Mouse (Mus musculus): ENCODE measurements at regions not wholly inside any gene's neighbourhood (a gene's known extent, or its start where the extent isn't known, plus 50 kb on each side); places are given as distances from the start of the nearest gene placed in this dataset.
A peak's percentile ranks its signal among the peaks of the same experiment; 100 is the strongest.
"Not testable (repeated sequence)": the region's sequence is repeated elsewhere in the genome, so short reads cannot be mapped to it uniquely, and the experiment has no call there.

GRCm38 (mm10) chr10:51397016-51397415, 83.4 kb upstream of the Gm49339 start:
- H3K4me2 ChIP-seq (ENCODE audit: low read length); H3K27me3 ChIP-seq (replicated peaks; ENCODE audit: control insufficient read depth, insufficient read depth, low read length); DNase-seq (ENCODE audit: low spot score); H3K9ac ChIP-seq (ENCODE audit: low read length); H3K9me3 ChIP-seq (replicated peaks; ENCODE audit: control insufficient read depth, low read length); H3K4me1 ChIP-seq (ENCODE audit: control insufficient read depth, insufficient read depth, low read length); H3K4me3 ChIP-seq (ENCODE audit: low read depth, low read length); H3K27ac ChIP-seq (ENCODE audit: low read depth, low read length); ATAC-seq; H3K36me3 ChIP-seq (ENCODE audit: control insufficient read depth, insufficient read depth, low read length): not testable (repeated sequence)
- 88% methylated on average over 3 of the region's 3 CpGs for WGBS

- DNase-seq (ENCODE audit: low spot score) (peak; percentile 90), ATAC-seq (peak; percentile 89)
- Histone ChIP-seq H3K9me3 (replicated peaks; ENCODE audit: control insufficient read depth, low read length) (no peaks in the 10 kb centered on the region), H3K36me3 (ENCODE audit: control insufficient read depth, insufficient read depth, low read length) (no peaks in the 10 kb centered on the region), H3K4me2 (ENCODE audit: low read length) (no peak overlapping the region), H3K4me1 (ENCODE audit: control insufficient read depth, insufficient read depth, low read length) (no peaks in the 10 kb centered on the region), H3K27me3 (replicated peaks; ENCODE audit: control insufficient read depth, insufficient read depth, low read length) (no peaks in the 10 kb centered on the region), H3K27ac (ENCODE audit: low read depth, low read length) (no peak overlapping the region), H3K4me3 (ENCODE audit: low read depth, low read length) (no peak overlapping the region), H3K9ac (ENCODE audit: low read length) (no peak overlapping the region)
- WGBS: 5% methylated on average over 9 of the region's 9 CpGs
Observed at GRCm38 (mm10) chr10:51405141-51405540, 75.3 kb upstream of the Gm49339 start.

- Histone ChIP-seq H3K4me3 (ENCODE audit: low read depth, low read length) (no peak overlapping the region), H3K27ac (ENCODE audit: low read depth, low read length) (no peak overlapping the region), H3K4me1 (ENCODE audit: control insufficient read depth, insufficient read depth, low read length) (no peaks in the 10 kb centered on the region), H3K36me3 (ENCODE audit: control insufficient read depth, insufficient read depth, low read length) (no peaks in the 10 kb centered on the region), H3K27me3 (replicated peaks; ENCODE audit: control insufficient read depth, insufficient read depth, low read length) (no peaks in the 10 kb centered on the region), H3K4me2 (ENCODE audit: low read length) (no peak overlapping the region), H3K9ac (ENCODE audit: low read length) (no peak overlapping the region), H3K9me3 (replicated peaks; ENCODE audit: control insufficient read depth, low read length) (no peaks in the 10 kb centered on the region)
- DNase-seq (ENCODE audit: low spot score): no peak
- no peak for ATAC-seq
Observed at GRCm38 (mm10) chr10:51412795-51413194, 67.6 kb upstream of the Gm49339 start.

- no peak overlapping the region for H3K4me2 ChIP-seq (ENCODE audit: low read length)
- no peak overlapping the region for H3K9ac ChIP-seq (ENCODE audit: low read length)
- ATAC-seq: no peak
- H3K27ac ChIP-seq (ENCODE audit: low read depth, low read length): no peak overlapping the region
- H3K9me3 ChIP-seq (replicated peaks; ENCODE audit: control insufficient read depth, low read length): no peaks in the 10 kb centered on the region
- H3K36me3 ChIP-seq (ENCODE audit: control insufficient read depth, insufficient read depth, low read length): no peaks in the 10 kb centered on the region
- no peak for DNase-seq (ENCODE audit: low spot score)
- no peaks in the 10 kb centered on the region for H3K4me1 ChIP-seq (ENCODE audit: control insufficient read depth, insufficient read depth, low read length)
- no peak overlapping the region for H3K4me3 ChIP-seq (ENCODE audit: low read depth, low read length)
- no peaks in the 10 kb centered on the region for H3K27me3 ChIP-seq (replicated peaks; ENCODE audit: control insufficient read depth, insufficient read depth, low read length)
- 87% methylated on average over 1 of the region's 1 CpGs for WGBS
Observed at GRCm38 (mm10) chr10:51414512-51414911, 65.9 kb upstream of the Gm49339 start.

GRCm38 (mm10) chr10:51416723-51417122, 63.7 kb upstream of the Gm49339 start:
- no peaks in the 10 kb centered on the region for H3K9me3 ChIP-seq (replicated peaks; ENCODE audit: control insufficient read depth, low read length)
- no peak overlapping the region for H3K27ac ChIP-seq (ENCODE audit: low read depth, low read length)
- no peaks in the 10 kb centered on the region for H3K36me3 ChIP-seq (ENCODE audit: control insufficient read depth, insufficient read depth, low read length)
- no peak for DNase-seq (ENCODE audit: low spot score)
- H3K9ac ChIP-seq (ENCODE audit: low read length): no peak overlapping the region
- no peak overlapping the region for H3K4me2 ChIP-seq (ENCODE audit: low read length)
- ATAC-seq: no peak
- H3K4me1 ChIP-seq (ENCODE audit: control insufficient read depth, insufficient read depth, low read length): no peaks in the 10 kb centered on the region
- no peak overlapping the region for H3K4me3 ChIP-seq (ENCODE audit: low read depth, low read length)
- no peaks in the 10 kb centered on the region for H3K27me3 ChIP-seq (replicated peaks; ENCODE audit: control insufficient read depth, insufficient read depth, low read length)

GRCm38 (mm10) chr10:51417221-51417911, 63.0 kb upstream of the Gm49339 start:
- no peak for DNase-seq (ENCODE audit: low spot score)
- Histone ChIP-seq H3K4me2 (ENCODE audit: low read length) (no peak overlapping the region), H3K4me1 (ENCODE audit: control insufficient read depth, insufficient read depth, low read length) (no peaks in the 10 kb centered on the region), H3K9me3 (replicated peaks; ENCODE audit: control insufficient read depth, low read length) (no peaks in the 10 kb centered on the region), H3K9ac (ENCODE audit: low read length) (no peak overlapping the region), H3K27me3 (replicated peaks; ENCODE audit: control insufficient read depth, insufficient read depth, low read length) (no peaks in the 10 kb centered on the region), H3K4me3 (ENCODE audit: low read depth, low read length) (no peak overlapping the region), H3K36me3 (ENCODE audit: control insufficient read depth, insufficient read depth, low read length) (no peaks in the 10 kb centered on the region), H3K27ac (ENCODE audit: low read depth, low read length) (no peak overlapping the region)
- no peak for ATAC-seq
- WGBS: 75% methylated on average over 3 of the region's 3 CpGs

GRCm38 (mm10) chr10:51418550-51418949, 61.9 kb upstream of the Gm49339 start:
- ATAC-seq: no peak
- no peak for DNase-seq (ENCODE audit: low spot score)
- Histone ChIP-seq H3K27ac (ENCODE audit: low read depth, low read length) (no peak overlapping the region), H3K9ac (ENCODE audit: low read length) (no peak overlapping the region), H3K27me3 (replicated peaks; ENCODE audit: control insufficient read depth, insufficient read depth, low read length) (no peaks in the 10 kb centered on the region), H3K9me3 (replicated peaks; ENCODE audit: control insufficient read depth, low read length) (no peaks in the 10 kb centered on the region), H3K4me2 (ENCODE audit: low read length) (no peak overlapping the region), H3K4me3 (ENCODE audit: low read depth, low read length) (no peak overlapping the region), H3K4me1 (ENCODE audit: control insufficient read depth, insufficient read depth, low read length) (no peaks in the 10 kb centered on the region), H3K36me3 (ENCODE audit: control insufficient read depth, insufficient read depth, low read length) (no peaks in the 10 kb centered on the region)
- 79% methylated on average over 1 of the region's 1 CpGs for WGBS

GRCm38 (mm10) chr10:51422501-51422900, 57.9 kb upstream of the Gm49339 start:
- Histone ChIP-seq H3K4me2 (ENCODE audit: low read length) (no peak overlapping the region), H3K36me3 (ENCODE audit: control insufficient read depth, insufficient read depth, low read length) (no peaks in the 10 kb centered on the region), H3K4me3 (ENCODE audit: low read depth, low read length) (no peak overlapping the region), H3K9me3 (replicated peaks; ENCODE audit: control insufficient read depth, low read length) (no peaks in the 10 kb centered on the region), H3K27ac (ENCODE audit: low read depth, low read length) (no peak overlapping the region), H3K27me3 (replicated peaks; ENCODE audit: control insufficient read depth, insufficient read depth, low read length) (no peaks in the 10 kb centered on the region), H3K4me1 (ENCODE audit: control insufficient read depth, insufficient read depth, low read length) (no peaks in the 10 kb centered on the region), H3K9ac (ENCODE audit: low read length) (no peak overlapping the region)
- ATAC-seq (no peak), DNase-seq (ENCODE audit: low spot score) (no peak)
- WGBS: 72% methylated on average over 1 of the region's 1 CpGs
